10 mouse cellular contexts compared by ENCODE assay signal in the genomic region with DNA sequence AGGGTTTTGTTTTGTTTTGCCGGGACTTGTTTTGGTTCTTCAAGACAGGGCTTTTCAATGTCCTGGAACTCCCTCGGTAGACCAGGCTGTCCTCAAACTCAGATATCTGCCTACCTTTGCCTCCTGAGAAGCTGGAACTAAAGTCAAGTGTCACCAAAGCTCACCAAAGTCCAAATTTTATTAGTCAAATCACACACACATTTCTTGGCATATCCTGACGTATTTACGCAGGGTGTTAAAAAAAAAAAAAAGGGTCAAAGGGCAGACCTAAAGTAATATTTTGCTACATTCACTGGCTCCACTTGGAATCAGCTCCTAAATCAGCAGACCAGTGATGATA. TPM values are rescaled to one million over a fixed set of nuclear protein-coding genes. Genes with fewer than 3 reads are reported as not detected.
DNase-seq lines count a peak whose midpoint lies in the region; ATAC-seq lines count a peak whose summit lies in the region.
"Had no signal": no experiment of that assay in that cellular context is flagged by ENCODE, and none has a peak within 500 bp of the region (broad histone marks: within the 10 kb centered on the region; RNA-seq: fewer than 3 reads in every experiment).

No protein-coding gene starts in this region.

- H3K27me3 ChIP-seq in forebrain, embryonic 13.5 days: no peaks in the 10 kb centered on the region
- H3K27me3 ChIP-seq in forebrain, embryonic 12.5 days: no peaks in the 10 kb centered on the region
- H3K27me3 ChIP-seq in liver, embryonic 11.5 days (replicated peaks; ENCODE audit: control insufficient read depth, insufficient read depth, low read length): no peaks in the 10 kb centered on the region

- peak overlapping the region; percentile 25 for H3K4me2 ChIP-seq in forebrain, embryonic 13.5 days
- no peak overlapping the region for H3K4me2 ChIP-seq in forebrain, embryonic 12.5 days
- H3K4me2 ChIP-seq in liver, embryonic 11.5 days: no peak overlapping the region; the same call in 1 of the 2 replicates

- H3K9me3 ChIP-seq in forebrain, embryonic 13.5 days (replicated peaks): no peaks in the 10 kb centered on the region
- no peaks in the 10 kb centered on the region for H3K9me3 ChIP-seq in forebrain, embryonic 12.5 days
- H3K9me3 ChIP-seq in liver, embryonic 11.5 days (ENCODE audit: control insufficient read depth, low read length): no peaks in the 10 kb centered on the region

- DNase-seq in layer of hippocampus, adult 11-12 months (ENCODE audit: low spot score): peak; percentile 2
- DNase-seq in layer of hippocampus, adult 8-10 months (ENCODE audit: low spot score in 2 of 2): no peak
- no peak for DNase-seq in liver, embryonic 11.5 days (ENCODE audit: low spot score)
- DNase-seq in adrenal gland, adult 18-20 months (ENCODE audit: low spot score in 2 of 2): no peak
- DNase-seq: lung, postnatal 10 days; thymus, postnatal 36 days had no signal

- ATAC-seq in forebrain, embryonic 13.5 days: no peak
- no peak for ATAC-seq in forebrain, embryonic 12.5 days (ENCODE audit: low FRiP score)
- no peak for ATAC-seq in liver, embryonic 11.5 days (replicated peaks; ENCODE audit: low FRiP score)
- ATAC-seq in megakaryocyte-erythroid progenitor cell, adult 5-6 weeks (replicated peaks; ENCODE audit: low FRiP score, low TSS enrichment, poor library complexity, severe bottlenecking): no peak

- H3K4me3 ChIP-seq in forebrain, embryonic 13.5 days: no peak overlapping the region
- H3K4me3 ChIP-seq in forebrain, embryonic 12.5 days (replicated peaks): no peak overlapping the region
- peak overlapping the region; percentile 6; the same call in 1 of the 2 replicates for H3K4me3 ChIP-seq in brown adipose tissue, adult 24 weeks (ENCODE audit: insufficient read depth, low read depth, low read length)
- H3K4me3 ChIP-seq in liver, embryonic 11.5 days (ENCODE audit: low read depth, low read length): no peak overlapping the region

- H3K4me1 ChIP-seq in forebrain, embryonic 13.5 days: peaks cover 59% of the 10 kb centered on the region
- peaks cover 46% of the 10 kb centered on the region for H3K4me1 ChIP-seq in forebrain, embryonic 12.5 days
- H3K4me1 ChIP-seq in brown adipose tissue, adult 24 weeks (ENCODE audit: control insufficient read depth, insufficient read depth, insufficient read length, low read length): peaks cover 29% of the 10 kb centered on the region
- H3K4me1 ChIP-seq in liver, embryonic 11.5 days (replicated peaks; ENCODE audit: control insufficient read depth, insufficient read depth, low read length): peaks cover 42% of the 10 kb centered on the region

- no peak overlapping the region for H3K9ac ChIP-seq in forebrain, embryonic 13.5 days
- H3K9ac ChIP-seq in forebrain, embryonic 12.5 days: no peak overlapping the region
- H3K9ac ChIP-seq in liver, embryonic 11.5 days (ENCODE audit: low read depth, low read length): no peak overlapping the region

- 0 out of 2 replicates have a peak, but pooled peaks cover 3% of the 10 kb centered on the region for H3K36me3 ChIP-seq in forebrain, embryonic 13.5 days (ENCODE audit: poor library complexity, severe bottlenecking)
- no peaks in the 10 kb centered on the region; the same call in 1 of the 2 replicates for H3K36me3 ChIP-seq in forebrain, embryonic 12.5 days (replicated peaks)
- peaks cover 3% of the 10 kb centered on the region; the same call in 1 of the 2 replicates for H3K36me3 ChIP-seq in liver, embryonic 11.5 days (ENCODE audit: control insufficient read depth, insufficient read depth, low read length)

- no peak overlapping the region for H3K27ac ChIP-seq in forebrain, embryonic 13.5 days
- H3K27ac ChIP-seq in forebrain, embryonic 12.5 days: no peak overlapping the region
- H3K27ac ChIP-seq in brown adipose tissue, adult 24 weeks (replicated peaks; ENCODE audit: low read depth, low read length): peak overlapping the region; percentile 77
- H3K27ac ChIP-seq in liver, embryonic 11.5 days (ENCODE audit: low read depth, low read length): 0 out of 2 replicates have a peak overlapping the region, but pooled peaks have one; percentile 10

- WGBS in forebrain, embryonic 13.5 days: 60% methylated on average over 4 of the region's 4 CpGs
- WGBS in forebrain, embryonic 12.5 days: 69% methylated on average over 4 of the region's 4 CpGs
- 78% methylated on average over 4 of the region's 4 CpGs for whole genome bisulfite sequencing in liver, embryonic 11.5 days

RNA-seq across cellular contexts. Expression of gene Chd2, which starts 5.8 kb away (rescaled TPM):
- 62.8 TPM in 2 replicates for polyA plus RNA-seq in forebrain, embryonic 13.5 days (2015; fragmentation: Nextera tagmentation; extraction: Ambion mirVana)
- 69.4 and 78.8 TPM in 2 replicates for polyA plus RNA-seq in forebrain, embryonic 12.5 days (2016; fragmentation: Nextera tagmentation; extraction: Ambion mirVana)
- total RNA-seq in layer of hippocampus, adult 8-10 months (2022): 10 to 100 TPM; 42.5 to 70.6 (median 55.4) TPM
- 22.6 and 29.2 TPM in 2 replicates for polyA plus RNA-seq in brown adipose tissue, adult 24 weeks (2012; ENCODE audit: insufficient read depth, insufficient read length, missing spikeins)
- polyA plus RNA-seq in liver, embryonic 11.5 days (2014; fragmentation: Nextera tagmentation; extraction: Ambion mirVana): 30.9 and 34.5 TPM in 2 replicates
- 10 to 100 TPM; 35.5 to 35.8 TPM for total RNA-seq in adrenal gland, adult 18-20 months (2021)
- 48.8 and 57.3 TPM in 2 replicates for total RNA-seq in megakaryocyte-erythroid progenitor cell, adult 5-6 weeks (2014; fragmentation: Nextera tagmentation)
- total RNA-seq in megakaryocyte-erythroid progenitor cell, adult 5-6 weeks (2017): 101 and 150 TPM in 2 replicates

Comparison
In these comparisons a context has a peak if more than half of its experiments do, and no peak if none do; other contexts are left out.
1. H3K27ac ChIP-seq: peak in brown adipose tissue, adult 24 weeks (single experiment) and liver, embryonic 11.5 days (single experiment); none in forebrain, embryonic 13.5 days (single experiment) and forebrain, embryonic 12.5 days (single experiment).